Mouse (Mus musculus): ENCODE data around the gene Upf1.

The Upf1 gene

DNA sequence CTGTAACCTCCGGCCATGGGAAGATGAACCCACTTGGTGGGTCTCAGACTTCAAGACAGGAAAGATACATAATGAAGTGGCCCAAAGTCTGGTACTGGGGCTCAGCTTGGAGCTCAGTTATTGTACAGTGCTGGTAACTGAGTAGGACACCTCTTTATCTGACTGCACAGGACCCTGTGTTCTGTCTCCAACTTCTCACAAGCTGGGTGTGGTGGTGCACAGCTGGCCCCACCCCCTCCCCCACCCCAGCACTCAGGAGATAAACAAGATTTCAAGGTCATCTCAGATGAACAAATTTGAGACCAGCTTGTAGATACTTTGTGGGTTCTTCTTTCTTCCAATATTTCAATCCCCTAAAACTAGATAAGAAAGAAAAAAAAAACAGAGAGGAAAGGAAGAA is 3.0 kb upstream of the Upf1 start:
- no peak for DNase-seq

DNA sequence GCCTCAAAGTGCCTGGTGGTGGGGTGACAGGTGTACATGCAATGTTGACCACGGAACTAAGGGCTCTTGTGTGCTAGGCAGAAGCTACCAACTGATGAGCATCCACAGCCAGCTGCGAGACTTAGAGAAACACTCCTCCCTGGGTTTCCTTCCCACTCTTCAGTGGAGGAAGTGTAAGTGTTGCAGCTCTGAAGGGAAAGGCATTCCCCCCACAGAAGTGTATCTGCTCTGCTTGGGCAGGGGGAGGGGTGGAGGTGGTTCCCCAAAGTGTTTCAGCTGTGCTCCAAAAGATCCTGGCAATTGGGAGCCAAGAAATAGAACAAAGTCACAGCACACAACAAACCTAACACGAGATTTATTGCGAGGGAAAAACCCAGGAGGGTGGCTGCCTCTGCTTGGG is 926 bp upstream of the Upf1 start:
- DNase-seq = no peak

DNA sequence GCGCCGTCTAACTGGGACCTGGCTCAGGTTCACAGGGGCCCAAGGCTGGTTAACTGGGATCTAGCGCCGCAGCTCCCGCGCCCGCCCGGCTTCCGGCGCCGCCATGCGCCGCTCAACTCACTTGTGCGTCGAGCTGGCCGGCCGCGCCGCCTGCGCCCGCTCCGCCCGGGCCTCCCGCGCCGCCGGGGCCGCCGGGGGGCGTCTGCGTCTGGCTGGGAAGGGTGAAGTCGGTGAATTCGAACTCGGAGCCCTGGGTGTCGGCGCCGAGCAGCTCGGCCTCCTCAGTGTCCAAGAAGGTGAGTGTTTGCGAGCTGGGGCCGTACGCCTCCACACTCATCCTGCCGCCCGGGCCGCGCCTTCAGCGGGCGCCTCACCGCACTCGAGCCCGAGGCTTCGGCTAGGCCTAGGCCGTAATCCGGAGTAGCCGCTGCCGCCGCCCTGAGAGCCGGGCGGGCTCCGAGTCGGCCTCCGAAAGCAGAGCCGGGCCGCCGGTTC is 374 bp downstream of the Upf1 start:
- DNase-seq = peak in 1 of 2 experiments; percentile 59

DNA sequence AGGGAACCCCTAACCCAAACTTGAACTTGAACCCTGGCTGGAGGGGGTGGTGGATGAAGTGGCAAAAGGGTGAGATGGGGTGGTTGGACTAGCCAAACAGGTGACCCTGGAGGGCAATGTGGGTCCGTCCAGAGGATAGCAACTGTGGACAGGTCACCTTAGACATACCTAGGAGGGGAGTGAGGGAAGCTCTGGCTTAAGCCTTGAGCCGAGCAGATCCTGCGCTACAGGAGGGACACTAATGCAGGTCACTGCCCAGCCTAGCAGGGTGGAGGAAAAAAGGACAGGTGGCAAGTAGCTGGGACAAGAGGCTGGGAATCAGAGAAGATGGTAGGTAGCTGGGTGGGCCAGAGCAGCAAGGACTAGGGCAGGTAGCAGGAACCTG is 1.1 kb downstream of the Upf1 start:
- DNase-seq = no peak

DNA sequence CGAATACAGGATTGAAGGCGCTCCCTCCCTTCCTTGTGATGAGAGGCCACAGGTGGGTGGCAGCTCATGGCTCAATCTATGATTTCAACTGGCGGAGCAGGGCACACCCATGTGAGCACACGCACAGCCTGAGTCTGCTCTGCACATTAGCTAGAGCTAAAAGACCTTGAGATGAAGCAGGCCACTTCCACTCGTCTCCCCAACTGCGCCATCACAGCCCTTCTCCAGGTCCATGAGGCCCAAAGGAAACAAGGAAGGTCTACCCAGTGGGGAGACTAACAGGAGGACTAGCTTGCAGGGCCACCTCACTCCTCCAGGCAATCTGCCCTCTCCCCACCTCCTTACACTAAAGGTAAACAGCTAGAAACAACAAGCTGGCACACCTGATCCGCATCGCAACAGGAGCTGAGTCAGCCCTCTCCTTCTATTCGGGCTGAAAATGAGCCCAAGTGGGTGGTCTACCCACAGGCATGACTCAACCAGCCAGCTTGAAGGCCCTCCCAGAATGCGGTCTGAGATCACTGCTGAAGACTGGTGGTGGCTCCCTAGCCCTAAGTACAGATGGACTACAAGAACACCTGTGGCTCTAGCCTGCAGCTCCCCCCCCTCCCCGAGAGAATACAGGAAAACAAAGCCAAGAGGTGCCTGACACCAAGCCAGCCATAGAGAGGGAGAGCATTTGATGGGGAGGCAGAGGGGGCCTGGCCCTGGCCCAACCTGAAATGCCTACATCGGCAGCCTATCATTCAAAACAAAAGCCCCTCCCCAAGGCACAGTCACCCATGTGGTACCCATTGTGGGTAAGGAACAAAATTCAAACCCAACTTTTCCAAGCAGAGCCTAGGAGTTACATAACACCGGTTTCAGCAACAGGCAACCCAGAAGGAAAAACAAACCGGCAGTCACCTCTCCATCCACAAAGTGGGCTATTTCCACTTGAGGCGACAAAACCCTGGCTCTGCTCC is 1.8 kb downstream of the Upf1 start:
- no peak for DNase-seq

DNA sequence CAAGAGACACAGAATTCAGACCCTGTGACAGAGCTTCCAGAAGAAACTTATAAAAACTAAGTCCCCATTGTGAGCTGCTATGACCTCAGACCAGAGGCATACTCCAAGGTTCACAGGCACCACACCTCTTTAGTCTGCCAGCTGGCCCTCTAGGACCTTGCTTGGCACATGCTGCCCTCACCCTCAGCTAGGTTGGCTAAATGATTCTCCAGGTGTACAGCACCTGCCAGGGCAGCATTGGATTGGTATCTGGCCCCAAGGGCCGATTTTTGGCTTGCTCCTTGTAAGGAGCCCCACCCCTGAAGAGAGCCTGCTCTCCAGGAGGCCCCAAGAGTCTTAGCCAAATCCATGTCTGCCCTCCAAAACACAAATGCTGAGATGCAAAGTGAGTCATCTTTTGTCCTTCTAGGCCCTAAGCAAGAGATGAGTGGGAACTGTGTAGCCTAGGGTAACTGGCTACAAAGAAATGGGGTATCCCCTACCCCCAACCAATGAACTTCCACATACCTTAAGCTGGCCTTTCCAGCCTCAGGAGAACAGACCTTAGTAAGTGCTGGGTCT is 5.1 kb downstream of the Upf1 start:
- peak; percentile 67 to 72 for DNase-seq

DNA sequence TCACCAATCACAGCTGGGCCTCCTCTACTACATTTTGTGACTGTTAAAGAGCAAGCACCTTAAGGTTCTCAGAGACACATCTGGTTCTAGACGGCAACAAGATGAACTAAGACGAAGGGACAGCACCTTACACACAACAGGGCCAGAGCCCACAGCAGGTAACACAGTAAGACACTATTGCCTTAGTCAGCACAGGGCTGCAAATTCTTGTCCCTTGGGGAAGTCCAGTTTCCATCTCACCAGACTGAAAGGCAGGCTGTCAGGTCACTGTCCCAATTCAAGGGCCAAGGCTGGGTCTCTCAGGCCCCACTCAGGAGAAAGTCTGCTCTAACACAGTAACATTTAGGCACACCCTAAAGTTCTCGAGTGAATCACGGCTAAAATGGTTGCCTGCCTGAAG is 5.6 kb downstream of the Upf1 start:
- DNase-seq = no peak

DNA sequence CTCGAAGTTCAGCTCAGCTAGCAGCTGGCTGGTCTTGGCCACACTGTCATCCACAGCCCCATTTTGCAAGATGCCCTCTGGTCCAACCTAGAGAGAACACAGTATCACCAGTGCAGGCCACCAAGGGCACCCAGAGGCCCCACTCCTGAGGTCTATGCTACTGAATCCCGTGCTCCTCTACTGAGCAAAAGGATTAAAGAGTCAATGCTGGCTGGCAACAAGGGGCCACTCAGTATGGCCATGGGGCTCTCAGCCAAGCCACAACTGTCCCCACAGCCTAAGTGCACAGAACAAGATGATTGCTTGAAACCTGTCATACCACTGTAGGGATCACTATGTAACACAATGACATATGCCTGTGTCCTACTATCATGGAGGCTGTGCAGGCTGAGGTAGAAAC is 8.8 kb downstream of the Upf1 start:
- no peak for DNase-seq

DNA sequence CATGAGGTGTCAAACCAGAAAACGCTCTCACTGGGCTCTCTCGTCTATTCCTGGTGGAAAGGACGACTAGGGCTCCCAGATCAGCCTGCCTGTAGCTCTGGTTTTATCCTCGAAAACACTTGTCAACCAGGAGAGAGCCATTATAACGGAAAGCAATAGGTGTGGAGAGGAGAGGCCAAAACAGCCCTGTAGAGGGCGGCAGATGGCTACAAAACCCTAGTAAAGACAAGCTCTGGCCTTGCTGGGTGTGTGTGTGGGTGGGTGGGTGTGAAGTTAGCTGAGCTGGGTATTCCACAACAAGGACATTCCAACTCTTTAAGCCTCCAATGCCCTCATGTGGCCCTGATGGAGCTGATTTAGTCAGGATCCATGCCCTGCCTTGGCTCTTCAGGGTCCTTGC is 9.4 kb downstream of the Upf1 start:
- peak; percentile 25 to 66 for DNase-seq

DNA sequence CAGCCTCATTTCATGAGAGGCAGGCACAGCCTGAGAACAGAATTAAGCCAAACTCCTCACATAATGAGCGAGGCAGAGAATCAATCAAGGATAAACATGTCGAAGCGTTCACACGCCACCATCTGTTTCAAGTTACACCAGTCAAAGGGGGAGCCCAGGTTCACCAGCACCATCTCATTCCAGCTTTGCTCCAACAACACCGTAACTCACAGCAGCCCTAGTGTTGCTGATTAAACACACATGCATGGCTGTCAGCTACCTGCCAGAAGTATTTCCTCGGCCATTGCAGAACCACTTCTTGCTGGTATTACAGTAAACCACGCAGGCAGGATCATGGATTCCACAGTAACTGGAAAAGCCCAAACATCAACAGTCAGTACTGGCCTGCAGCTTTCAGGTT is 10.0 kb downstream of the Upf1 start:
- no peak for DNase-seq

DNA sequence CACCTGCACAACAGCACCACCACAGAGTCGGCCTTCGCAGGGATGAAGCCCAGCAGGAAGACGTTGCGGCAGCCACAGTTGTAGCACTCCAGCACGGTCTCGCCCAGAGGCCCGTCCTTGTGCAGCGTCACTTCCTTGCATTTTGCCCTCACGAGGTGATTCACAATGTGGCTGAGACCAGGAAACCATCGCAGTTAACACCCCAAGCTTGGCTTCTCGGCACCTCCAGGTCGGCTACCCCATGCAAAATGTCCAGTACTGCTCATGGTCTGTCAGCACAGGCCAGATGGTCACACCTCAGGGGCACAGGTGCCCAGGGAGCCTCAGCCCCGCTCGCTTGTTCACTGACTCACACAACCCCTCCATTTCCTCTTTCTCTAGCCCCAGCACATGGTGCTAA is 11.1 kb downstream of the Upf1 start:
- no peak for DNase-seq

DNA sequence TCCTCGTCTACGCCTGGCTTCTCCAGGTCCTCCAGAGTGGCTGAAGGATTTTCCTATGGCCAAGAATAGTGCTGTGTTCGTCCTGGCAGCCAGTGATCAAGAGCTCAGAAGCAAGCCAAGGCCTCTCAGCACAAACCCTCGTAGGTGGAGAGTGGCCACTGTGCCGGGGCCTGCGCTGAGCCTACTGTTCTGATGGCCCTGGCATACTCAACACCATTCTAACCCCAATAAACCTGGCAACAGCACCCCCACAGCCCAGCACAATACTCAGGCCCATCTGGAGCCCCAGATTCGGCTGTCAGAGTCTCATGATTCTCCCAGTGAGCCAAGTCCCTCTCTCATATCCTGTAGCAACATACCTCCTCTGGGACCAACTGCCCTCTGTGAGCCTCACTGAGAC is 12.4 kb downstream of the Upf1 start:
- DNase-seq = no peak

DNA sequence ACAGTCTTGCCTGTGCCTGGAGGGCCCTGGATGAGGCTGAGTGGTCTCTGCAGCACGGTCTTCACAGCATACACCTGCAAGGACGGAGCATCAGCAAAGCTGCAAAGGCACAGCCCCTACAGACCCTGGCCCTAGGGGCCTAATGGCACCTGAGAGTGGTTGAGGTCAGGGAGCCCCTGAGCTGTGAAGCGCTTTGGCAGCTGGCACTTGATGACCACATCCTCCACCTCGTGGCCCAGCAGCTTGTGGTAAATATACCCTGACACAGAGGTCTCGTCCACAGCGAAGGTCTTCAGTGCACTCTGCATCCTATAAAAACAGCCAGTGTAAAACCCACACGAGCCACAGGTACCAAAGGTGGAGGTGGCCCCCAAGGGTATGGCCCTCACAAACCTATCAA is 14.1 kb downstream of the Upf1 start:
- DNase-seq = no peak

DNA sequence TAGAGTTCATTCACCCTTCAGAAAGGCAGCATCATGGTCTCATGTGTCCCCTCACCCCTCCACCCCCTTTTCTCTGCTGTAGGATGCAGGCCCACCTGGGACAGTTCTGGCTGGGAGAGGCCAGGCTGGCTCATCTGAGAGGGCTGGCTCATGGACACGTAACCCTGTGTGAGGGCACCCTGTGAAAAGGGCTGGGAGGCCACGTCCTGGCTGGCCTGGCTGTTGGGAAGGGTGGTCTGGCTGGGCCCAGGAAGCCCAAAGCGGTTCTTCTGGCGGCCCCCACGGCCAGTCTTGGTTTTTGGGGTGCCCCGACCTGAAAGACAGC is 20.2 kb downstream of the Upf1 start:
- DNase-seq = no peak

DNA sequence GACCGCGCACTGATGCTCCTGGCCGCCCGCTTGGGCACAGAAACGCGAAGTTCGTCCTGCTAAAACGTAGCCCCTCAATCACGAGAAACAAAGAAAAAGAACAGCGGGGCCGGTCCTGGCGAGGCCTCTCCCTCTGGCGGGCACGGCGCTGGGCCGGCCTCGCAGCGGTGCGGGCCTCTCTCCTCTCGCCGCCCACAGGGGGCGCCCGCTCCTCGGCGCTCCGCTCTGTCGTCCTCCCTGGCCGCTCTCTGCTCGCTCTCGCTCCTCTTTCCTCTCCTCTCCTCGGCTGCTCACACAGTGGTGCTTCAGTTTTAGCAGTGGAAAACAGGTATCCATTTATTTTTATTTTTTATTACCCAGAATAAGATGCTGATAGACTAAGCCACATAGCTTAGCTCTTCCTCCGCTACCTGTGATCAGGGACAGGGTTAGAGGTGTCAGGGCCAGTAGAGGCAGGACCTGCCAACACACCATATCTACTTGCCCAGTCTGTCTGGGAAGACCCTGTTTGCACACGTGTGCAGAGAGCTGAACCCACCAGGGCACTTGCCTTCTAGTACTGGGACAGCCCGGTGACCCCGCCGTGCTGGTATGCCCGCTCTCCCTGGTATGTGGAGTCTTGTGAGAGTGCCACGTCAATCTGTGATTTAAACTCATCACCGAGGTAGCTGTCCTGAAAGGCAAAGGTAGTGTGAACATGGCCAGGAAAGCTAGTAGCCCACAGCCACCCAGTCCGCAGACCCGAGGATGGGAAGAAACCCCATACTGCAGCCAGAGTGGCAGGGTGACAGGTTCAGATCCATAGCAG is 20.8 kb downstream of the Upf1 start:
- peak in 1 of 2 experiments; percentile 77 for DNase-seq

DNA sequence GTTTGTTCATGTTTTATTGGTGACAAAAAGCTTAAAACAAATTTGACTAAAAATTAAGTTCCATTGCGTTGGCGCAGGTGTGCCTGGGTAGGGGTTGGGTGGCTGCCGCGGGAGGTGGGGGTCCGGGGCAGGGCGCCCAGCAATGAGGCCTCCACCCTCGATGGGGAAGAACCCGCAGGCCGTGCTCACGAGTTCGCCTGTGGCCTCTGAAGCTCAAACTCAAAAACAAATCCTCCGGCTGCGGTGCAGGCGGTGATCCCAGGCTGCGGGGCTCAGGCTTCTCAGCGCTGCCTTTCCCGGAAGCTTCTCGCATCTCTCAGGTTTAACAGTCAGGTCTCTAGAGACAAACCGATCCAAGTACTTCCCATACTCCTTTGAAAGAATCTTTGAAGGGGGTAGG is 21.6 kb downstream of the Upf1 start:
- DNase-seq = no peak

DNA sequence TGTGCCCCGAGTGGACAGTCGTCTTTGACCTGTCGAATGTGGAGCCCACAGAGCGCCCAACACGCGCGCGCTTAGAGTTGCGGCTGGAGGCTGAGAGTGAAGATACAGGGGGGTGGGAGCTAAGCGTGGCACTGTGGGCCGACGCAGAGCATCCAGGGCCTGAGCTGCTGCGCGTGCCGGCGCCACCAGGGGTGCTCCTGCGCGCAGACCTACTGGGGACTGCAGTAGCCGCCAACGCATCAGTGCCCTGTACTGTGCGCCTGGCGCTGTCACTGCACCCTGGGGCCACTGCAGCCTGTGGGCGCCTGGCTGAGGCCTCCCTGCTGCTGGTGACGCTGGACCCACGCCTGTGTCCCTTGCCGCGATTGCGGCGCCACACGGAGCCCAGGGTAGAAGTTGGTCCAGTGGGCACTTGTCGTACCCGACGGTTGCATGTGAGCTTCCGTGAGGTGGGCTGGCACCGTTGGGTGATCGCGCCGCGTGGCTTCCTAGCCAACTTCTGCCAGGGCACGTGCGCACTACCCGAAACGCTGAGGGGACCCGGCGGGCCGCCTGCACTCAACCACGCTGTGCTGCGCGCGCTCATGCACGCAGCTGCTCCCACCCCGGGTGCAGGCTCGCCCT is 22.2 kb downstream of the Upf1 start:
- DNase-seq = peak in 1 of 2 experiments; percentile 64

DNA sequence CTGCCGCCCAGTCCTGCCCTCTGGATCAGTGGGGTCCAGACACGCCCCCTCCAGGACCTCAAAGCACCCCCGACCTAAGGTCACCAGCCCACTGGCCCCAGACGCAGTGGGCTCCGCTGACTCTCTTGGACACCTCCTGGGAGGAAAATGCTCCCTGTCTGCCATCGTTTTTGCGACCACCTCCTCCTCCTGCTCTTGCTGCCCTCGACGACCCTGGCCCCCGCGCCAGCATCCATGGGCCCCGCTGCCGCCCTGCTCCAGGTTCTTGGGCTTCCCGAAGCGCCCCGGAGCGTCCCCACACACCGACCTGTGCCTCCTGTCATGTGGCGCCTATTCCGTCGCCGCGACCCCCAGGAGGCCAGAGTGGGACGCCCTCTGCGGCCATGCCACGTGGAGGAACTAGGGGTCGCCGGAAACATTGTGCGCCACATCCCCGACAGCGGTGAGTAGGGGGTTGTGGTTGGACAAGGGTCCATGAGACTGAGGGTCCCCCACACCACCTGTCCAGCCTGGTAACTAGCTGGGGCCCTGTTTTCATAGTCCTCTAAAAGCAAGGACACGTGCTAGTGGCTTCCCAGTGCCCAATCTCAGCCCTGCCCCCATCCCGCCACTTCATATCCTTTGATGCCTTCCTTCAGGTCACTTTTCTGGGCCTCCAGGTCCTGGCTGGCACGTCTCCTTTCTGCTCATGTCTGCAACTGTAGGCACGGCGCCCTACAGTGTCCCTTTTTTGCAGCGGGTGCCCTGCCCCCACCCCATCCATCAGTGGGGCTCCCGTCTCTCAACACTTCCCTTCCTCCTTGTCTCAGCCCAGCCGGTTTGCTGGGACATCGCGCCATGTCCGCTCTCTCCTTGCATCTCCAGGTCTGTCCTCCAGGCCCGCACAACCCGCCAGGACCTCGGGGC is 23.0 kb downstream of the Upf1 start:
- no peak for DNase-seq

DNA sequence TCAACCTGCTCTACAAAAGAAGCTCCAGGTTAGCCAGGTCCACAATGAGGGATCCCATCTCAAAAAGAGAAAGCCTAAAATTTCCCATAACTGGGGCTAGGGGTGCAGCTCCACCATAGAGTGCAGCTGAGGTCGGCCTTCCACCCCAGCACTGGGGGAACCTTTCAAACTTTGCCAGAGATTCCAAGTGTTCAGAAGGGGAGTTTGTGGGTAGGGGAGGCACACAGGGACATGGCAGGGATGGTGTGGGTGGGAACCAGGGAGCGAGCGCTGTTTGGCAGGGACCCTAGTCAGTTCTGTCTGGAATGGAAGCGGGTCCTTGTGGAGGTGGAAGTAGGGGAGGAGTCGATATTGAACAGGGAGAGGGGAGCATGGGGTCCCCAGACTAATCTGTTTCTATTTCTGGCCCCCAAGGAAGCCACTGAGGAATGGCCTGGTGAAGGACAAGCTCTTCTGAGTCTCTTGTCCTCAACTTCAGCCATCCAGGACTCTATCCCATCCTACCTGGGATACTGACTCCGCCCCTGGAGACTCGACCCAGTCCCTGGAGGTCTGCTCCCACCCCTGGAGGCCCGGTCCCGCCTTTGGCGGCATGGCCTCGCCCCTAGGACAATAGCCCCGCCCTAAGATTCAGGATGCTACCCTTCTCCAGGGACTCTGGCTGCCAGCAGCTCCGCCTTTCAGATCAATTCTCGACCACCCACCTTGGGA is 23.8 kb downstream of the Upf1 start, which contains the start of gene Gdf1:
TSS of gene Gdf1 (plus strand) at position 694 of the 711 bp plus-strand sequence.
- no peak for DNase-seq

DNA sequence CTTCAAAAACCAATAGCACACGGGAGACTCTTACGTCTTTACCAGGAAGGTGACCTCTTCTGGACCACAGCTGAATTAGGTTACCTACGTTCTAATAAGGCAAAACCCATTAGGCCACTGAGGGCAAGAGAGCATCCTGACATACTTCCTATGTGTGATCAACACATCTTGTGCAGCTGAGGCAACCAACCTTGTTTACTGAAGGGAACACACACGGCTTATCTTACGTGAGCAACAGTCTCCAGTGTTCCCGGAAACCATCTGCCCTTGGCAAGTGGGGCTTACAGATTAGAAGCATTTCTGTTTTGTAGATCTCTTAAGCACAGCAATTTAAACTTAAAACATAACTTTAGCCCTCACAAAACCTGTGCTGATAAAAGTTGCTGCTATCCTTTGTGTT is 25.6 kb downstream of the Upf1 start:
- DNase-seq = no peak

DNA sequence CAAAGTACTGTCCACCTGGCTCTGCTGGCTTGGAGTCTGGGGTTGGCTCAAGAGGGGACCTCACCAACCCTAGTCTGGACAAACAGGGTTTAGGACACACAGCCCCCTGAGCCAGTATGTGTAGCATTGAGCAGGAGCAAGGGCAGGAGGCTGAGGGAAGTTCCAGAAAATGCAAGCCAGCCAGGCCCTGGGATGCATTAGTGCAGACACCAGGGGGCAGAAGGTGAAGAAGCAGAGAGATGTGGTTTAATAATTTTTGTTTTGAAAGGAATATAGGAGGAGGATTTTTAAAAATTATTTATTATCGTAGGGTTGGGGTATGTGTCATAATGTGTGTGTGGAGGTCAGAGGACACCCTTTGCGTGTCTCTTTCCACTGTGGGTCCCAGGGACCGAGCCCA is 29.4 kb downstream of the Upf1 start:
- DNase-seq = no peak

Data from kidney, postnatal 36 days (tissue).